11 mouse cellular contexts compared by ENCODE assay signal in the genomic region with DNA sequence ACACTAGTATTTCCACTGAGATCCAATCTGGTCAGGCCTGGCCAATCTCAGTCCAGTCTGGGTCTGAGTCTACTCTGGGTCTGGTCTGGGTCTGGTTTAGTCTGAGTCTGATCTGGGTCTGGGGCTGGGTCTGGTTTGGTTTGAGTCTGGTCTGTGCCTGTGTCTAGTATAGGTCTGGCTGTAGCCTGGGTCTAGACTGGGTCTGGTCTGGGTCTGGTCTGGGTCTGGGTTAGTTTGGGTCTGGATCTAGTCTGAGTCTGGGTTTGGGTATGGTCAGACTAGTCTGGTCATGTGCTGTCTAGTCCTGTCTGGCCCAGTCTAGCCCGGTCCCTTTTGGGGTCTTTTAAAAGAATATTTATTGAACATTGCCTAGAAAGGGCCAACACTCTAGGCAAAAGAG. TPM values are rescaled to one million over a fixed set of nuclear protein-coding genes. Genes with fewer than 3 reads are reported as not detected.
DNase-seq lines count a peak whose midpoint lies in the region; ATAC-seq and TF ChIP-seq lines count a peak whose summit lies in the region.
"Had no signal": no experiment of that assay in that cellular context is flagged by ENCODE, and none has a peak within 500 bp of the region (broad histone marks: within the 10 kb centered on the region; RNA-seq: fewer than 3 reads in every experiment).

No protein-coding gene starts in this region.

- no peak overlapping the region for H3K4me3 ChIP-seq in hindbrain, embryonic 12.5 days
- no peak overlapping the region for H3K4me3 ChIP-seq in hindbrain, embryonic 11.5 days (ENCODE audit: low read depth, low read length)
- no peak overlapping the region for H3K4me3 ChIP-seq in neural tube, embryonic 13.5 days
- no peak overlapping the region for H3K4me3 ChIP-seq in embryonic fibroblast, embryonic 13.5 days (ENCODE audit: insufficient read depth, low read length)
- no peak overlapping the region for H3K4me3 ChIP-seq in limb, embryonic 13.5 days
- H3K4me3 ChIP-seq: gastrocnemius, adult 2 months; heart, embryonic 13.5 days had no signal

- H3K27me3 ChIP-seq in hindbrain, embryonic 12.5 days = no peaks in the 10 kb centered on the region
- H3K27me3 ChIP-seq in hindbrain, embryonic 11.5 days (ENCODE audit: control insufficient read depth, insufficient read depth, low read length) = no peaks in the 10 kb centered on the region
- H3K27me3 ChIP-seq in neural tube, embryonic 13.5 days = no peaks in the 10 kb centered on the region
- no peaks in the 10 kb centered on the region for H3K27me3 ChIP-seq in limb, embryonic 13.5 days
- H3K27me3 ChIP-seq: heart, embryonic 13.5 days had no signal

- WGBS in hindbrain, embryonic 12.5 days = 94% methylated on average over 1 of the region's 1 CpGs
- WGBS in hindbrain, embryonic 11.5 days = 79% methylated on average over 1 of the region's 1 CpGs
- WGBS in neural tube, embryonic 13.5 days = 92% methylated on average over 1 of the region's 1 CpGs
- WGBS in limb, embryonic 13.5 days = 54% methylated on average over 1 of the region's 1 CpGs

- H3K9ac ChIP-seq in hindbrain, embryonic 12.5 days = no peak overlapping the region
- H3K9ac ChIP-seq in hindbrain, embryonic 11.5 days (ENCODE audit: low read depth, low read length) = no peak overlapping the region
- H3K9ac ChIP-seq in neural tube, embryonic 13.5 days = no peak overlapping the region
- H3K9ac ChIP-seq in limb, embryonic 13.5 days = no peak overlapping the region
- H3K9ac ChIP-seq: heart, embryonic 13.5 days had no signal

- no peak for TF ChIP-seq CTCF in embryonic fibroblast, embryonic 13.5 days (IDR thresholded peaks at IDR 0.05; ENCODE audit: borderline replicate concordance, insufficient read depth, low read length)

- peaks cover 3% of the 10 kb centered on the region for H3K4me1 ChIP-seq in hindbrain, embryonic 12.5 days
- no peaks in the 10 kb centered on the region for H3K4me1 ChIP-seq in hindbrain, embryonic 11.5 days (replicated peaks; ENCODE audit: control insufficient read depth, insufficient read depth, low read length)
- H3K4me1 ChIP-seq in neural tube, embryonic 13.5 days (replicated peaks) = peaks cover 9% of the 10 kb centered on the region
- peaks cover 2% of the 10 kb centered on the region for H3K4me1 ChIP-seq in embryonic fibroblast, embryonic 13.5 days (ENCODE audit: control insufficient read depth, insufficient read depth, low read length)
- peaks cover 25% of the 10 kb centered on the region for H3K4me1 ChIP-seq in limb, embryonic 13.5 days

- no peak for ATAC-seq in hindbrain, embryonic 12.5 days (ENCODE audit: low FRiP score)
- ATAC-seq in hindbrain, embryonic 11.5 days (ENCODE audit: low FRiP score) = no peak
- ATAC-seq in neural tube, embryonic 13.5 days (ENCODE audit: low read depth) = peak; percentile 64; the same call in 1 of the 2 replicates
- ATAC-seq in limb, embryonic 13.5 days (ENCODE audit: low FRiP score, low read depth) = peak; percentile 64
- no peak for ATAC-seq in megakaryocyte progenitor cell, adult 5-6 weeks (replicated peaks; ENCODE audit: poor library complexity)

- H3K4me2 ChIP-seq in hindbrain, embryonic 12.5 days (replicated peaks) = no peak overlapping the region
- H3K4me2 ChIP-seq in hindbrain, embryonic 11.5 days (replicated peaks; ENCODE audit: low read depth, low read length) = no peak overlapping the region
- H3K4me2 ChIP-seq in neural tube, embryonic 13.5 days = no peak overlapping the region
- H3K4me2 ChIP-seq in limb, embryonic 13.5 days (replicated peaks) = no peak overlapping the region
- H3K4me2 ChIP-seq: heart, embryonic 13.5 days had no signal

- H3K27ac ChIP-seq in hindbrain, embryonic 12.5 days = peak overlapping the region; percentile 40; the same call in 1 of the 2 replicates
- no peak overlapping the region for H3K27ac ChIP-seq in hindbrain, embryonic 11.5 days (ENCODE audit: low read depth, low read length)
- no peak overlapping the region for H3K27ac ChIP-seq in neural tube, embryonic 13.5 days (replicated peaks)
- H3K27ac ChIP-seq in embryonic fibroblast, embryonic 13.5 days (ENCODE audit: insufficient read depth, low read length) = peak overlapping the region; percentile 67
- H3K27ac ChIP-seq in limb, embryonic 13.5 days = peak overlapping the region; percentile 69
- H3K27ac ChIP-seq: gastrocnemius, adult 2 months had no signal

- no peaks in the 10 kb centered on the region for H3K36me3 ChIP-seq in hindbrain, embryonic 12.5 days
- no peaks in the 10 kb centered on the region for H3K36me3 ChIP-seq in hindbrain, embryonic 11.5 days (ENCODE audit: control insufficient read depth, insufficient read depth, low read length)
- H3K36me3 ChIP-seq in neural tube, embryonic 13.5 days = no peaks in the 10 kb centered on the region
- H3K36me3 ChIP-seq in limb, embryonic 13.5 days = no peaks in the 10 kb centered on the region
- H3K36me3 ChIP-seq: heart, embryonic 13.5 days had no signal

- no peak for TF ChIP-seq POLR2A in embryonic fibroblast, embryonic 13.5 days (IDR thresholded peaks at IDR 0.05; ENCODE audit: low read depth, low read length)

- DNase-seq in hindbrain, embryonic 11.5 days (ENCODE audit: low spot score) = no peak
- DNase-seq in neural tube, embryonic 10.5 days (ENCODE audit: extremely low spot score, low spot score) = no peak
- no peak for DNase-seq in spleen, adult 18-20 months
- DNase-seq: gastrocnemius, adult 2 months; lung, adult 2 months had no signal

- H3K9me3 ChIP-seq in hindbrain, embryonic 12.5 days (replicated peaks) = no peaks in the 10 kb centered on the region
- no peaks in the 10 kb centered on the region for H3K9me3 ChIP-seq in hindbrain, embryonic 11.5 days (ENCODE audit: control insufficient read depth, low read length)
- H3K9me3 ChIP-seq in neural tube, embryonic 13.5 days = no peaks in the 10 kb centered on the region
- H3K9me3 ChIP-seq in limb, embryonic 13.5 days = no peaks in the 10 kb centered on the region
- H3K9me3 ChIP-seq: heart, embryonic 13.5 days had no signal

RNA-seq across cellular contexts. Expression of a gene that starts 41.2 kb away (rescaled TPM):
- polyA plus RNA-seq in hindbrain, embryonic 12.5 days (2016; fragmentation: Nextera tagmentation; extraction: Ambion mirVana) = 25.4 and 27.3 TPM in 2 replicates
- polyA plus RNA-seq in hindbrain, embryonic 11.5 days (2014; fragmentation: Nextera tagmentation; extraction: Ambion mirVana) = 23.8 and 23.9 TPM in 2 replicates
- polyA plus RNA-seq in neural tube, embryonic 13.5 days (2015; fragmentation: Nextera tagmentation; extraction: Ambion mirVana) = 31.5 and 37.7 TPM in 2 replicates
- polyA plus RNA-seq in embryonic fibroblast, embryonic 13.5 days (2011; ENCODE audit: insufficient read length, low read depth, missing spikeins) = 6.7 TPM in 2 replicates
- polyA plus RNA-seq in limb, embryonic 13.5 days (2015; fragmentation: Nextera tagmentation; extraction: Ambion mirVana) = 9.2 and 12.2 TPM in 2 replicates
- 3.1 and 3.8 TPM in 2 replicates for total RNA-seq in megakaryocyte progenitor cell, adult 5-6 weeks (2015)
- 0.37 and 0.61 TPM in 2 replicates for total RNA-seq in megakaryocyte progenitor cell, adult 5-6 weeks (2017)

Comparison
In these comparisons a context has a peak if more than half of its experiments do, and no peak if none do; other contexts are left out.
1. H3K27ac ChIP-seq: peak in hindbrain, embryonic 12.5 days (single experiment), embryonic fibroblast, embryonic 13.5 days (single experiment) and limb, embryonic 13.5 days (single experiment); none in hindbrain, embryonic 11.5 days (single experiment) and neural tube, embryonic 13.5 days (single experiment).
2. ATAC-seq: peak in neural tube, embryonic 13.5 days (single experiment) and limb, embryonic 13.5 days (single experiment); none in hindbrain, embryonic 12.5 days (single experiment), hindbrain, embryonic 11.5 days (single experiment) and megakaryocyte progenitor cell, adult 5-6 weeks (single experiment).